Mouse (Mus musculus) midbrain, postnatal 0 days (tissue): ENCODE measurements around the gene Rab8b. TPM values are rescaled to one million over a fixed set of nuclear protein-coding genes. Genes with fewer than 3 reads are reported as not detected.

ENCODE experiments used
- ATAC-seq: fragments of 200-750 bp; cut with Nextera tagmentation; 2 replicates; pipeline ENCODE4 v1.8.0; 2017; ENCODE audit warnings: moderate number of reproducible peaks, mild to moderate bottlenecking, moderate TSS enrichment, moderate library complexity; ENCODE audit not compliant: low FRiP score
- DNase-seq: peaks from one replicate; pipeline ENCODE4 v3.0.0-alpha.2; 2015; ENCODE audit warnings: low spot score
- H3K27ac ChIP-seq: fragments of 300-500 bp; sonication (generic); 2 replicates; pipeline ENCODE4 v1.5.1; 2014; ENCODE audit warnings: low read depth, mild to moderate bottlenecking, low read length, mixed read lengths
- H3K27me3 ChIP-seq: fragments of 300-500 bp; sonication (generic); 2 replicates; pipeline ENCODE4 v1.6.1; 2014; ENCODE audit warnings: low read length, control low read depth, mixed read lengths; ENCODE audit not compliant: insufficient read depth
- H3K36me3 ChIP-seq: fragments of 300-500 bp; sonication (generic); 2 replicates; pipeline ENCODE4 v1.6.1; 2014; ENCODE audit warnings: low read length, control low read depth, mixed read lengths; ENCODE audit not compliant: insufficient read depth
- H3K4me1 ChIP-seq: fragments of 300-500 bp; sonication (generic); 2 replicates; pipeline ENCODE4 v1.6.1; 2014; ENCODE audit warnings: mild to moderate bottlenecking, control low read depth, antibody characterized with exemption, low read length, mixed read lengths; ENCODE audit not compliant: insufficient read depth
- H3K4me2 ChIP-seq: fragments of 300-500 bp; sonication (generic); 2 replicates; pipeline ENCODE4 v1.6.1; 2014; ENCODE audit warnings: low read depth, mild to moderate bottlenecking, low read length, mixed read lengths; ENCODE audit not compliant: poor library complexity, severe bottlenecking
- H3K4me3 ChIP-seq: fragments of 300-500 bp; sonication (generic); 2 replicates; pipeline ENCODE4 v1.5.1; 2014; ENCODE audit warnings: low read depth, mild to moderate bottlenecking, low read length, moderate library complexity
- H3K9ac ChIP-seq: fragments of 300-500 bp; sonication (generic); replicated peaks from 2 replicates; pipeline ENCODE4 v1.6.1; 2014; ENCODE audit warnings: mild to moderate bottlenecking, low read length, moderate library complexity, mixed read lengths; ENCODE audit not compliant: poor library complexity, severe bottlenecking
- H3K9me3 ChIP-seq: fragments of 300-500 bp; sonication (generic); 2 replicates; pipeline ENCODE4 v1.6.1; 2016; ENCODE audit warnings: low read length, control low read depth
- CTCF ChIP-seq: IDR thresholded peaks from 2 replicates; pipeline ENCODE4 v1.5.1; 2016; ENCODE audit warnings: antibody characterized with exemption, mild to moderate bottlenecking
- WGBS: fragments of 180-500 bp; shearing (Covaris S2); extraction: QIAGEN DNeasy Blood & Tissue Kit; methylation state at CpG from one replicate; pipeline ENCODE4 v1.1.7; 2014; 5-methylcytosine and 5-hydroxymethylcytosine counted together
- polyA plus RNA-seq: library from polyadenylated mRNA; unstranded; fragments of >200 nt; fragmentation: Nextera tagmentation; extraction: Ambion mirVana; gene quantifications from 2 replicates; pipeline ENCODE4 v1.2.1, GENCODE M21; 2015
- total RNA-seq: library from RNA; depleted of rRNA; stranded (reverse); fragments of >200 nt; gene quantifications from 2 replicates; pipeline ENCODE4 v1.2.3, GENCODE M21; 2014

Rab8b gene
- total and polyA plus RNA-seq, 2 experiments from 2014 or later: 18.2 to 26.0 TPM

GRCm38 (mm10) chr9:66861104-66861767 lies 58.3 kb downstream of the Rab8b start:
- peak overlapping the region; percentile 18; the same call in 1 of the 2 replicates for H3K27ac ChIP-seq
- no peak overlapping the region for H3K9ac ChIP-seq
- H3K27me3 ChIP-seq: no peaks in the 10 kb centered on the region
- no peak overlapping the region for H3K4me2 ChIP-seq
- no peaks in the 10 kb centered on the region for H3K4me1 ChIP-seq
- H3K4me3 ChIP-seq: no peak overlapping the region
- no peak for ATAC-seq
- TF ChIP-seq CTCF: no peak
- H3K36me3 ChIP-seq: peaks cover 15% of the 10 kb centered on the region
- WGBS: 66% methylated on average over 5 of the region's 5 CpGs
- DNase-seq: peak; percentile 32
- no peaks in the 10 kb centered on the region for H3K9me3 ChIP-seq

- Histone ChIP-seq H3K4me2 (no peak overlapping the region), H3K4me3 (no peak overlapping the region), H3K9ac (no peak overlapping the region), H3K9me3 (no peaks in the 10 kb centered on the region), H3K27me3 (no peaks in the 10 kb centered on the region), H3K27ac (no peak overlapping the region), H3K4me1 (no peaks in the 10 kb centered on the region), H3K36me3 (peaks cover 15% of the 10 kb centered on the region)
- DNase-seq: no peak
- no peak for ATAC-seq
- 95% methylated on average over 5 of the region's 5 CpGs for WGBS
- no peak for TF ChIP-seq CTCF
These were observed 60.0 kb downstream of the Rab8b start for GRCm38 (mm10) chr9:66859523-66859922.

- ATAC-seq: no peak
- Histone ChIP-seq H3K9ac (no peak overlapping the region), H3K4me1 (no peaks in the 10 kb centered on the region), H3K4me2 (no peak overlapping the region), H3K36me3 (peaks cover 9% of the 10 kb centered on the region; the same call in 1 of the 2 replicates), H3K9me3 (no peaks in the 10 kb centered on the region), H3K4me3 (no peak overlapping the region), H3K27me3 (no peaks in the 10 kb centered on the region), H3K27ac (no peak overlapping the region)
- 83% methylated on average over 7 of the region's 7 CpGs for WGBS
- no peak for DNase-seq
- TF ChIP-seq CTCF: no peak
These were observed 63.6 kb downstream of the Rab8b start for GRCm38 (mm10) chr9:66855865-66856264.

GRCm38 (mm10) chr9:66852592-66852991 lies 66.9 kb downstream of the Rab8b start:
- H3K4me2 ChIP-seq: no peak overlapping the region
- no peak overlapping the region for H3K27ac ChIP-seq
- ATAC-seq: no peak
- TF ChIP-seq CTCF: no peak
- H3K9me3 ChIP-seq: no peaks in the 10 kb centered on the region
- H3K4me1 ChIP-seq: no peaks in the 10 kb centered on the region
- 26% methylated on average over 6 of the region's 6 CpGs for WGBS
- no peak for DNase-seq
- H3K36me3 ChIP-seq: no peaks in the 10 kb centered on the region
- no peak overlapping the region for H3K9ac ChIP-seq
- no peaks in the 10 kb centered on the region for H3K27me3 ChIP-seq
- H3K4me3 ChIP-seq: no peak overlapping the region

- Histone ChIP-seq H3K27me3 (no peaks in the 10 kb centered on the region), H3K4me1 (no peaks in the 10 kb centered on the region), H3K4me3 (no peak overlapping the region), H3K9me3 (no peaks in the 10 kb centered on the region), H3K9ac (no peak overlapping the region), H3K36me3 (peaks cover 3% of the 10 kb centered on the region; the same call in 1 of the 2 replicates), H3K27ac (no peak overlapping the region), H3K4me2 (no peak overlapping the region)
- ATAC-seq: no peak
- TF ChIP-seq CTCF: no peak
- 89% methylated on average over 5 of the region's 5 CpGs for WGBS
- no peak for DNase-seq
These were observed 68.5 kb downstream of the Rab8b start for GRCm38 (mm10) chr9:66850966-66851365.

GRCm38 (mm10) chr9:66846822-66847221 lies 72.7 kb downstream of the Rab8b start:
- Histone ChIP-seq H3K27ac (no peak overlapping the region), H3K27me3 (no peaks in the 10 kb centered on the region), H3K4me3 (no peak overlapping the region), H3K4me2 (no peak overlapping the region), H3K4me1 (no peaks in the 10 kb centered on the region), H3K36me3 (peaks cover 3% of the 10 kb centered on the region; the same call in 1 of the 2 replicates), H3K9me3 (no peaks in the 10 kb centered on the region), H3K9ac (no peak overlapping the region)
- 95% methylated on average over 5 of the region's 5 CpGs for WGBS
- no peak for ATAC-seq
- DNase-seq: no peak
- TF ChIP-seq CTCF: no peak
